Mouse (Mus musculus) cerebellum, adult 11-12 months (tissue): ENCODE data around the gene Gdpd5.

Experiments
- DNase-seq: peaks from one replicate; pipeline ENCODE4 v3.0.0; 2022

Gene Gdpd5

DNA sequence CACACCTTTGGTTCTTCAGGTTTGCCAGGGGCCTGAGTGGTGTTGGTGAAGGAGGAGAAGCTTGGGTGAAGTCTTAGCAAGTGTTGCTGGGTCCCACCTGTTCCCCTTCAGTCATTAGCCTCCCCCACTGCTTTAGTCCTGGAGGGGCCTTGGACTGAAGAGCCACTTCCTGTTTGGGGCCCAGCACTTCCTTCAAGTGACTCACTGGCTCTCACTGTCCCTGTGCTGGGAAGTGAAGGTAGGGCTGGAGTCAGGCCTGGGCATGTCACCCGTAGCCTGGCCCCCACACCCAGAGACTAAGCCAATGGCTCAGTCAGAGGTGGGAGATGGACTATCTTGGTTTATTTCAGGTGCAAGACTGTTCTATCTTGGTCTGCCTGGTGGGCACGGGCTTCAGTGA lies 26.4 kb downstream of the Gdpd5 start:
- DNase-seq: no peak

DNA sequence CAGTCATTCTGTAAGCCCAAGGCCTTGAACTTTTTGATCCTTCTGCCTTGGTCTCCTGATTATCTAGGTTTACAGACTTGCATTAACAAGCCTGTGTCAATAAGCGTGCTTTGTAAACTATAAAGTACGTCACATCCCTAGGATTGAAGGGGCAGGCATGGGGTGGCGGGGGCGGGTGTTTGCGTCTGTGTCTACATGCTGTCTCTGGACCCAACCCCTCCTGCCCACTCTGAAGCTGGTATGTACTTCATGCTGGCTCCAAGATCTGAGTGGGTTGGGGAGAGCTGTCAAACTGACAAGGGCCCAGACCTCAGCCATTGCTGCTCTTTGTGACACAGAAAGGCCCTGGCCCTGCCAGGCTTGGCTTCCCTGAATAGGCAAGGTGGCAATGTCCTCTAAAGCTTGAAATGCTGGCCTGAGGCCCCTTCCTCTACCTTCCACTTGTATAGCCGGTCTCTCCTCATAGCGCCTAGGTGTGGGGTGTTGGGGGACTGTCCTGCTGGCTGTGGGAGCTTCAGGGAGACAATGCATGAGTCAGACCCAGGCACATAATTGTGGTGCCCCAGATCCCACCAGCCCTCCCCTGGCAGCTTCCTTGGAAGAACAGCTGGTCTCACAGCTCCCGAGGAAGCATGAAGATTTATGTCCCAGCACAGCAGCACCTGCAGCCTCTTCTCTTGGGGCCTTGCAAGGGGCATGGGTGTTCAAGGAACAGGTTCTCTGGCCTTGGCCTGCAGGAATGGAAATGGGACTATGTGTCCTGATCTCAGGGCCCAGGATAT lies 28.4 kb downstream of the Gdpd5 start:
- no peak for DNase-seq

DNA sequence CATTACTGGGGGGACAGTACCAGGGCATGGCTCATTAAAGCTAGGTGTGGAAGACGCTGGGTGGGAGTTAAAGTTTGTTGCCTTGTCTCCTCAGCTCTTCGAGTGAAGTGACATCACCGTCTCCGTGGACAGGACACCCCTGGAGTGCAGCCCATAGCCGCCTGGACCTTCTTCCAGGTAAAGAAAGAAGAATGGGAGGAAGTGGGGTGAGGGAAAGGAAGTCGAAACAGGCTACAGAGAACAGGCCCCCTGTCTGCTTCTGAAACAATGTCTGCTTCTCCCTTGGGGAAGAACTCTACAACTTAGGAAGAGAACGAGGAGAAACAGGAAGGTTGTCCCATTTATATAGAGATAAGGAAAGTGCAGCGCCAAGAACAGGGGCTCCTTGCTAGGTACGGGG lies 29.1 kb downstream of the Gdpd5 start:
- DNase-seq: no peak

DNA sequence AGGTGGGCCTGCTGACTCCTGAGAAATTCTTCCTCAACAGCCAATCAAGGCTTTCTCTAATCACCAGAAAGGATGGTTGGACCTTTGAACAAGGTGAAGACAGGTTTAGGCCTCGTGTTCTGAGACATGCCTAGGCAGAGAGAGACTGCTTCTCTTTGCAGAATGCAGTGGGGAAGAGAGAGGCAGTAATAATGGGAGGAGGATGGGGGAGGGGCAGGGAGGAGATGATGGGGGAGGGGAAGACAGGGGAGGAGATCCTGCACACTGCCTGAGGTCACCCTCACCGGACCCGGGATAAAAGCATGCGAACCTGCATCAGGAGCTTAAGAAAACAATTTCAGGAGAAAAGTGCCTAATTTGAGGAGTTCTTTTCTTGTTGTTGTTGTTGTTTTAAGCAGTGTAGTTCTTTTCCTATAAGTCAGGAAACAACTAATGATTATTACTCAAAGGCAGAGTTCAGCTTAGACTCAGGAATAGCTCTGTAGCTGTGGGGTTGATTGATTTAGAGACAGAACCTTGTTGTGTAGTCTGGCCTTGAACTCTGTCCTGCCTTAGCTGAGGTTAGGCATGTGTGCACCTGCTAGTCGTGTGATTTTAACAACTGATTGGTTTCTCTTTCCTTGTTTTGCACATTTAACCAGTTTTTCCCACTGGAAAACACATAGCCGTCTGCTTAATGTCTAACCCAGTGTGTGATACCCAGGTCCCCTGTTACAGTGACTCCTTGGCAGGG lies 30.0 kb downstream of the Gdpd5 start:
- DNase-seq: no peak

DNA sequence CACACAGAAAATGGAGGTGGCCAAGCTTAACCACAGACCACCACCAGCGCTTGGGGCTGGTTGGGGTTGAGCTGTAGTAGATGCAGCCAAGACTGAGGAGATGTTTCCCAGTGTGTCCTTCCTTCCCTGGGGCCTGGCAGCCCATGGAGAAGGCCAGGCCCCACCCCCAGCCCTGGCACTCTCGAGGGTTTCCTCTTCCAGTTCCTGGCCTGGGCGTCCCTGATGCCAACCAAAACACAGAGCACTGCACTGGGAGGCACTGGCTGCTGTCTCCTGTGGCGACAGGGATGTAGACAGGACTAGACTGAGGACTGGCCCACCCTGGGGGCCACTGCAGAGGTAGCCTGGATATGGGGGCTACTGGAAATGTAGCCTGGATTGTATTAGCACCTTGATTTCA lies 33.8 kb downstream of the Gdpd5 start:
- no peak for DNase-seq

DNA sequence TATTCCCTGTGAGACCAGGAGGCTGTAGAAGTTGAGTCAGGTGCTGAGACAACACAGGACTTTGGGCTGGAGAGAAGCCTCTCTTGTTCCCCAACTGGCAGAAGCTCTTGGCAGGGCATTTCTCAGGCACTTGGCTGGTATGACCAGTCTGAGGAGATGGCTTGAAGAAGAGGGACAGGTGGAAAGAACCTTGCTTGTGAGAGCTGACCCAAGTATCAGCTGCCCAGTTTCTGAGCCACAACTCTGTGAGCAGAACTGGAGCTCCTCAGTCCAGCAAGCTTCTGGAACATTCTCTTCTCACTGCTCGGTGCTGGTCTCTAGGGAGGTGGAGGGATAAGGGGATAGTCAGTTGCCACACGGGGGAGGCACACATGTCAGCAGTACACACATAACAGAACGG lies 38.1 kb downstream of the Gdpd5 start:
- DNase-seq: no peak

DNA sequence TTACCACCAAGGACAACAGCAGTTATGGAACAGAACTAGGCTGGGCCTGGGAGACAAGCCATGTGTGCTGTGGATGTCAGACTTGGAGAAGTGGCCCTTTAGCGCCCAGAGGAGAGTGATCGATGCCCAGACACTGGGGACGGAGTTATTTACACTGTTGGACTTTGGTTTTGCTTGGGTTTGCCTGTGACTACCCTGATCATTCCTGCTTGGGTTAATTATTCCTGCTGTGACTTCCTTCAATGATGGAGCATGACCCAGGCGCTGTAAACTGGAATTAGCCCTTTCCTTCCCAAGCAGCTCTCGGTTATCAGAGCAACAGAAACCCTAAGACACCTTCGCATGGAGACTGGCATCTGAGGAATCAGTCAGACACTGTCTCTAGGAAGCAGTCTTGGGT lies 39.8 kb downstream of the Gdpd5 start:
- no peak for DNase-seq

DNA sequence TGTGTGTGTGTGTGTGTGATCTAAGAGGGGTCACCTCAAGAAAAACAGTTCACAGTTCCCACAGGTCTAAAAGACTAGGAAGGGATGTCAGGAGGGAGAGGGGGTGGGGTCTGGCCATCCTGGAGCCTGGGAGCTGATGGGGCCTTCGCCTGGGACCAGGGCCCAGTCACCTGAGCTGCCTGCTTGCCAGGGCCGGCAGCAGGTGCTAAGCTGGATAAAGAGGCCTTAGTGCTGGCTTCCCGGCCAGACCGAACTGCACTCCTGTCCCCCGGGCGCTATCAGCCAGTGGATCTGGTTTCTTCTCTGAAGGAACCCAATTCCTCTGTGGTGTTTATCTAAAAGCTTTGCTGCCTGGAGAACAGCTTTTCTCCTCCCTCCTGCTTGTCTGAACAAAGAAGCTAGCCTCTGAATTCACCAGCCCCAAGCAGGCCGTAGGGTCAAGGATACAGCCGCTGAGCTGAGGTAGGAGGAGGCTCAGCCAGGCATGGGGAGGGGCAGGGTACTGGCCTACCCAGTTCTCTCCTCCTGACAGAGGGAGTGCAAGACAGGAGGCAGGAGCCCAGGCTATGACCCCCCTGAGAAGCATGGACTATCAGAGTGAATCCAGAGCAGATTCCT lies 43.4 kb downstream of the Gdpd5 start:
- DNase-seq: no peak

DNA sequence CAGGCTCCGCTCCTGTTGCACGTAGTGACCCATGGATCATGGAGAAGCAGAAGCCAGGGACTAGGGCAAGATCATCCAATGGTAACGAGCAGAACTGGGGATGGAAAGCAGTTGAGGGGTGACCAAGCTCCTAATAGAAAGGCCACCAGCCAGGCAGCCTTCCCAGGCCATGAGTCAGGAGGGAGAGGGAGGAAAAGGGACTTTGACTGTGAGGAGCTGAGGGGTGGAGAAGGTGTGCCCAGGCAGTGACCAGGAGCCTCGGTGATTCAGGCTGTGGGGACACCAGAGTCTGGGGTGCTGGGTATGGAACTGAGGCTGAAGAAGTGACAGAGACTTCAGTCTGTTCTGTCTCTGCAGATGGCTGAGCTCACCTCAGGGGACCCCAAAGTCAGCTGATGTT lies 44.5 kb downstream of the Gdpd5 start:
- DNase-seq: no peak

DNA sequence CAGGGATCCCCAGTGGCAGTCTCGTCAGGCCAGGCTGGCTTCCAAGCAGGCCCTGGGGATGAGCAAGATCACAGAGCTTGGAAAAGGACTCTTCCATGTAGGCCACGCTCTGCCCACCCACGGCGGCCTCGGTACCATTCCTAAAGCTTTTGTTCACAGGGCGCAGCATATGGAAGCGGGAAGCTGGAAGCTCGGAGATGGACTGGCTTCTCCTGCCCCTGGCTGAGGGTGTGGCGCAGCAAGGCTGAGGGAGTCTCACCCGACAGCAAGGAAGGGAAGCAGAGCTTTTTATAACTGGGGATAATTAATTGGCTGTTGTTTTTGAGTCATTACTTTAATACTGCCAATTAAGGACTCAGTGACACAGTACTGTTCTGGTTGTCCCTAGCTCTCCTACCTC lies 45.8 kb downstream of the Gdpd5 start:
- DNase-seq: no peak

DNA sequence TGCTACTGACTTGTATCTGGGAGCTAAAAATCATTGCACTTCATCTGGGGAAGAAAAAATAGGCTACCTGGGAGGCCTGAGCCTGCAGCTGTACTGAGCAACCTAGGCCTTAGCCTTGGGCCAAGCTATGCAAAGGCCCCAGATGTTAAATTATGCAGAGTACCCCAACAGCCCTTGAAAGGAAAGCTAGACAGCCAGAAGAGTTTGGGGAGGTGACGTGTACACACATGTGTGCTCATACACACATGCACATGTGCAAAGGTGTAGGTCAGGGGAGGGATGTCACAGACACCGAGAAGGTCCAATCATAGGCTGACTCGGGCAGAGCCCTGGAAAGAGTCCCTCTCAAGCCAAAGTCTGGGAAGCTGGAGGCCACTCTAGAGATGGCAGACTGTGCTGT lies 46.8 kb downstream of the Gdpd5 start:
- no peak for DNase-seq

DNA sequence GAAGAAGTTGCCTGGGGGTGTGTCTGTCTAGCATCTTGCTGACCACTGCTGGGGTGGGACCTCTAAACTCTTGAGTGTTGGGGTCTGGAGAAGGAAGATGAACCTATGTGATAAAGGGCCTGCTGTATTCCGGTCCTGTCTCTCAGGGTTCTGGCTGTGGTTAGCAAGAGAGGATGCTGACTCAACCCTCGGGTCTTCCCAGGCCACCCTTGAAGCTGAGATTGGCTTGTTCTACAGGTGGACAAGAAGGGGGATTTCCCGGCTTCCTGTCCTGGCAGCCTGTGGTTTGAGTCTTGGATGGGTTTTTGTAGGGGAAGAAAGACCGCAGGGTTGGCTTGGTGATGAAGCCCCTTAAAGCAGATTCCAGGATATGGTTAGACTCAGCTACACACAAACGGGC lies 47.6 kb downstream of the Gdpd5 start:
- DNase-seq: no peak

DNA sequence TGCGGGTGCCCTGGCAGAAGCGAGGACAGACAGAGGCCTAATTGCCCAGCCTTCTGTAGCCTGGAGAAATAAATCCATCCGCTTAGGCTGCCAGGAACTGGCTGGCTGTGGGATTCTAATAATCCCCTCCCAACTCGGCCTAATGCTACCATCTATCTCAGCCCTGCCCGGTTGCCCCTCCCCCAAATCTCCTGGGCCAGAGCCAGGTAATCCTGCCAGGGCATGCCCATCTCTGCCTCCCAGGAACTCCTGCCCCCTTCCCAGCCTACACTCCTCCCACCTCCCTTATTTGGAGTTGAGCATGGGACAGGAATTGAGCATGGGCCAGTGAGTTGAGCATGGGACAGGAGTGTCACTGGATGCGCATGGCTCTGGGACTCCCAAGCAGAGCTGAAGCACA lies 48.6 kb downstream of the Gdpd5 start:
- no peak for DNase-seq

DNA sequence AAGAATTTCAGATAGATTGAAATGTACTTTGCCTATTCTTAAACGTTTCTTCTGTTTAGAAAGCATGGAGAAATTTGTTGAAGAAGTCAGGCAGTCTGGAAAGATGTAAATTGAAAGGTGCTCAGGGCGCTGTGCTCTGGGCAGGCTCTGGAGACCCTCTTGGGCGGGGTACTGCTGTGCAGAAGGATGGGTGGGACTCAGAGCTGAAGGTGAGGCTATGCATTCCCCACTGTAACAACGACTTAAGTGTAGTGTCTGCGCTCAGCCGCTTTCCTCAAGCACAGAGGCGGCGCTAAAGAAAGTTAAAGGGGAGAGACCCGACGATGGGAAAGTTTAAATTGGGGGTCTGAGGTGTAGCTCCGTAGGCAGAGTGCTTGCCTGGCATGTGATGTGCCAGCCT lies 49.0 kb downstream of the Gdpd5 start:
- DNase-seq: no peak

DNA sequence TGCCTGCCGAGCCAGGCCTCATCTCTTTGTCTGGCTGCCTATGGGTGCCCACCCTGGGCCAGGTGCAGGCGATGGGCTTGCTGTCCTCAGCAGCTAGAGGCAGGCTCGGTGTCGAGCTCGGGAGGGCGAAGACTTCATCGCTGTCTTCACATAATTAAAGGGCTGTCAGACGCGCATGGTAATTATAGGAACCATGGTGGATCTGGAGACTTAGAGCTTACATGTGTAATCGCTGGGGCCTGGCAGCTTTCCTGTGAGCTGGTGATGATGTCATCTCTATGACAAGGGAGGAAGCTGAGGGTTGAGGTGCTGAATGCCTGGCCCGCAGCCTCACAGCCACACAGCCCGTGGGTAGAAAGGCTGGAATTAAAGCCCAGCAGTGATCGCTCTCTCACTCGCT lies 51.0 kb downstream of the Gdpd5 start:
- DNase-seq: no peak

DNA sequence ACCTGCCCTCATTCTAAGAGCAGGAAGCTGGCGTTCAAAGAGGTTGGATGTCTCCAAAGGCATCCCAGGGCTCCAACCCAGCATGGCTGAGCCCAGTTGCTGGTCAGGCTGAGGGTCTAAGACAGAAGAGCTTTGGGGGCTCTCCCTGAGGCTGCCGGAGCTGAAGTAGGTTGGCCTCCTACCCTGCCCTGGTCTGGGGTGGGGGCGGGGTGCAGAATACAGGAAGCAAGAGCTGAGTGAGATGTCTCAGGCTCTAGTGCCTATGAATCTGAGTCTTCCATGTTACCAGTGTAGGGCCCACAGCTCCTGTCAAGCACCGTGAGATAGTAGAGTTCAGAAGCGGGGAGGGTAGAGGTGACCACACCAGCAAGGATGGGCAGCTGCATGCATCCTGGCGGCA lies 51.6 kb downstream of the Gdpd5 start:
- DNase-seq: no peak

DNA sequence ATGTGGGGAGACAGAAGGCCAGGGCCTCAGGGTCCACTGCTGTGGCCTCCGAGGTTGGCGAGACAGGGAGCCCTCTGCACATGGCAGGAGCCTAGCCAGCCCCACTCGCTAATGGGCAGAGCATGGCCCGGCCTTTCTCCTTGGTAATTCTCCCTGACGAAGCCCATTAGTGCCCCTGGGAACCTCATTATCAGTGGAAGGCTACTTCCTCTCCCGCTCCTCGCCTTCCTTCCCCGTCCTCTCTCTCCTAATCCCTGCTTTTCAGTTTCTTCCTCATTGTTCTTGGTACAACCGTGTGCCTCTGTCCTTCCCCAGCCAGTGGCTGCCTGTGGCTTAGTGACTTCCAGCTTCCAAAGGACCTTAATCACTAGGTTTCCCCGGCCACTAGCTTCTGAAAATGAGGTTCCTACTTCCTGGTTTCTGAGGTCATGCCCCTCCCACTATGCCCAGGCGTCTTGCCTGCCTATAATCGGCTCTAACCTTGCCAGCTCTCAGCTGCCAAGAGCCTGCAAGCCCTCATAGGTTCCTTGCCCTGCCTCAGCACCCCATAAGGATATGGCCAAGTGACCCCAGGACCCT lies 53.5 kb downstream of the Gdpd5 start:
- DNase-seq: no peak

DNA sequence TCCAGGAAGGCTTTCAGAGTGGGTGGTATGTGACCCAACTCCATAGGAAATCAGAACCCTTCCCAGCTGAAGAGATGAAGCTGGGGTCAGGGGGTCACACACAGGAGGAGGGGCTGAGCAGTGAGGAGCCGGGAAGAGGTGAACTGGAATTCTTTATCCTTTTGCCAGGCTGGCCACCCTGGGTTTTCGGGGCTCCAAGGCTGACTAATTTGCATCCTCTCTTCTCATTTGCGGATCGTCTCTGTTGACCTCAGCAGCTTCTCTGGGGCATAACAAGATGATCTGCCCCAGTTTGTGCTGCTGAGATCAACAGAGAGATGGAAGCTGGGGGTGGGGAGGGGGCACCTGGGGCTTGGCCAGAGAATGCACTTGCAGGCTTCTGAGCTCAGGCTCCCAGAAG lies 55.3 kb downstream of the Gdpd5 start:
- DNase-seq: no peak

DNA sequence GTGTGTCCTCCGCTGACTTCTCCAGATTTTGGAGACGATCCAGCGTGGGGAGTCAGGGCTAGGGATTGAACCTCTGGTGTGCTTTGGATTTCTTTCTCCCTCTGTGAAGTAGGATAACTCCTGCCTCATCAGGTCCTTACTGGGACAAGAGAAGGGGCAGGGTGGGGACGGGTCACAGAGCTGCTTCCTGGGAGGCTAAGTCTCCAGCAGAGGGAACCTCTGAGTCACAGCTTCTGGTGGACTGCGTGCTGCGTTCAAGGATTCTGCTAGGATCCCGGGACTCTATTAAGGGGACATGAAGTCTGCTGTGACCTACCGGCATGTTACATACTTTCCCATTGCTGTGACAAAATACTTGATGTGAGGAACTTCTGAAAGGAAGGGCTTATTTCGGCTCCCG lies 57.7 kb downstream of the Gdpd5 start:
- no peak for DNase-seq

DNA sequence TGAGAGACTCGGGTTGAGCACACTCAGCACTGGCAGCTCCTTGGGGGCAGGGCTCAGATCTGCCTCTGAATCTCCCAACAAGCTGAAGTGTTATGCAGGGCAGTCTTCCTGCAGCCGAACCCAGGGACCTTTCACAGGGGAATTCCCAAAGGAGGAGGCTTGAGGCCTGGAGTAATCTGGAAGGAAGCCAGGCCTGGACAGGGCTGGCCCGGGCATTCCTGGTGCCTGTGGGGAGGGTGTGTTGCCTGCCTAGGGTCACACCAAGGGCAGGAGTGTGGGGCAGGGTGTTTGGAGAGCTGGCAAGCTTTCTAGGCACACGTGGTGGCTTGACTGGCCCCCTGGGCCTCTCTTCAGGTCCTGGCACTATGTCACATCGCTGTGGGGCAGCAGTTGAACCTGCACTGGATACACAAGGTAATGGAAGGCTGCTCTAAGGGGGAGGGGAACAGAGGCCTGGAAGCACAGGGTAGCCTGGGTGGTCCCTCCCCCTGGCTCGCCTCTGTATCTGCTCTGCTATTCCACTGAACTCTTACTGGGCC lies 60.4 kb downstream of the Gdpd5 start:
- DNase-seq: no peak

DNA sequence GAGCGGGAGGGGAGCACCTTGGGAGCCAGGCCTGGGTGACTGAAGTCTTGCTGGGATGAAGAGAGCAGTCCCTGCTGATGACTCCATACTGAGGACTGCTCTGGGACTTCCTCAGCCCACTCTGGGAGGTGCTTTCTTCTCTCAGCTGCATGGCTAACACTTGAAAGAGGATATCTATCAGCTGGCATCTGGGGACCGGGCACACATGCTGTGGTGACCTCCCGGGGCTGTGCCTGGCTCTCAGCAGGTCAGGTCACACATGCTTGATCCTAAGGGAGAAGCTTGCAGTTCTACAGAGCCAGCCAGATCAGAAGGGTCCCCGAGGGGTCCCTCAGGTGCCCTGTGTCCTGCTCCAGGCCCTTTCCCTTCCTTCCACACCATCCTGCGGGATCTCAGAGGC lies 62.0 kb downstream of the Gdpd5 start:
- no peak for DNase-seq

DNA sequence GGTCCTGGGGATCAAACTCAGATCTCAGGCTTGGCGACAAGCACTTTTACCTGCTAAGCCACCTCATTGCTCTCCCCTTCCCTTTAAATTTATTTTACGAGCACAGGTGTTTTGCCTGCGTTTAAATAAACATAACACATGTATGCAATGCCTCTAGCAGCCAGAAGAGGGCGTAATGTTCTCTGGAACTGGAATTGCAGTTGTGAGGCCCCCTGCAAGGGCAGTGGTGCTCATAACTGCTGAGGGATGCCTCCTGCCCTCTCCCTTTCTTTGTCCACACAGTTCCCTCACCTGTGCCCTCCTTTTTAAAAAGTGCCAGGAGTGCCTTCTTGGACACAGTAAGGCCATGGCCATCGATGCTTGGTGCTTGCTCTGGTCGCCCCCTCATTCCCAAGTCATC lies 62.8 kb downstream of the Gdpd5 start:
- DNase-seq: no peak

DNA sequence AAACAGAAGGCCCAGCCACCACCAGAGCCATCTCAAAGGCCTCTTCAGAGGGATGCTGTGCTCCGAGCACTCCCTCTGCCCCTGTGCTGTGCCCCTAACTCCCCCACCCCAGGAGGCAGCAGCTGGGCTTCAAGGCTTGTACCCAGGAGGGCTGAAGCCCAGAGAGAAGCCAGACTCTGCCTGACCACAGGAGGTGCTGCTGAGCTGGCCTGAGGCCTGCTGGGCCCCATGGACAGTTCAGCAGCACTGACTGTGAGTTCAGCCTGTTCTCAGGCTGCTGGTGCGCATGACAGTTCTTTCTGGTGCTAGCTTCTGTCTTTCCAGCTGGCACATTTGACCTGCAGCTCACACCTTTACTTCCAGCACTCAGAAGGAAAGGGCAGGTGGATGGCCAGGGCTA lies 64.6 kb downstream of the Gdpd5 start:
- no peak for DNase-seq

DNA sequence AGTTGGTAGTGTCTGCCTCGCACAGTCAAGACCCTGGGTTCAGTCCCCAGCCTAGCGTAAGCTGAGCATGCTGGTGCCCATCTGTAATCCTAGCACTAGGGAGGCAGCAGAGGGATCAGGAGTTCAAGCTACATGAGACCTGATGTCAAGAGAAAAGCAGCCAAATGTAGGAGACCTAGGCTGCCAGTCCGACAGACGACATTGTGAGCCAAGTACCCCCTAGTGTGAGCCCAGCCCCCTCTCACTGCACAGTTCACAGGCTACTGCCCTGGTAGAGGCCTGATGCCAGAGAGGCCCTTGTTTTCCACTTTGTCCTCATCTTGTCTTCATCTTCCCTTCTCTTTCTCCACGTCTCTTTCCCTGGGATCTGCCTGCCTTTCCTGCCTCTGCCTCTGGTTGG lies 66.1 kb downstream of the Gdpd5 start:
- no peak for DNase-seq
